Mouse (Mus musculus): ENCODE results near the gene Tmem234.

The Tmem234 gene

DNA sequence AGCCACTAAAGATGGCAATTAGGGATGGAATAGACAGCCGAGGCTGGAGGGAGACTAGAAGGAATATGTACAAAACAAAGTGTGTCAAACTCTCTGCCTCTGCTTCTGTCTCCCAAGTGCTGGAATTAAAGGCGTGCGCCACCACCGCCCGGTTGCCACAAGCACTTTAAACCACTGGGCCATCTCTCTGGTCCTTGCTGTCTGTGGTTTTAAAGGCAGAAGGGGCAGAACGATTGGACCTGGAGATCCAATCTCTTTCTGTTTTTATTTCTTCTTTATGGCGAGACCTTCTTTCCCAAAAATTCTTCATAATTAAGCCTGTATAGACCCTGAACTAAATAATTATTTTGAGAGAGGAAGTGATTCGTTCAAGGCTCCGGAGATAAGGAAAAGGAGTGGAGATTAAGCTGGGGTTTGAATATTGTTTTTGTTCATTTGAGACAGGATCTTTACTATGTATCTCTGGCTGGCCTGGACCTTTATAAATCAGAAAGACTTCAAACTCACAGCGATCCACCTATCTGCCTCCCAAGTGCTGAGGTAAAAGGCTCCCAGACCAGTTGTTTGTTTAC lies 72.5 kb downstream of the Tmem234 start:
- DNase-seq = no peak

All from kidney, postnatal 36 days (tissue).